Mouse (Mus musculus): ENCODE results near the gene Ccr6.
A peak's percentile ranks its signal among the peaks of the same experiment; 100 is the strongest.

Gene Ccr6

GRCm38 (mm10) chr17:8233618-8234214, 2.1 kb upstream of the Ccr6 start:
- DNase-seq (ENCODE audit: extremely low spot score, low read depth, low spot score): no peak

GRCm38 (mm10) chr17:8234537-8234936, 1.3 kb upstream of the Ccr6 start:
- DNase-seq (ENCODE audit: extremely low spot score, low read depth, low spot score): no peak

DNA sequence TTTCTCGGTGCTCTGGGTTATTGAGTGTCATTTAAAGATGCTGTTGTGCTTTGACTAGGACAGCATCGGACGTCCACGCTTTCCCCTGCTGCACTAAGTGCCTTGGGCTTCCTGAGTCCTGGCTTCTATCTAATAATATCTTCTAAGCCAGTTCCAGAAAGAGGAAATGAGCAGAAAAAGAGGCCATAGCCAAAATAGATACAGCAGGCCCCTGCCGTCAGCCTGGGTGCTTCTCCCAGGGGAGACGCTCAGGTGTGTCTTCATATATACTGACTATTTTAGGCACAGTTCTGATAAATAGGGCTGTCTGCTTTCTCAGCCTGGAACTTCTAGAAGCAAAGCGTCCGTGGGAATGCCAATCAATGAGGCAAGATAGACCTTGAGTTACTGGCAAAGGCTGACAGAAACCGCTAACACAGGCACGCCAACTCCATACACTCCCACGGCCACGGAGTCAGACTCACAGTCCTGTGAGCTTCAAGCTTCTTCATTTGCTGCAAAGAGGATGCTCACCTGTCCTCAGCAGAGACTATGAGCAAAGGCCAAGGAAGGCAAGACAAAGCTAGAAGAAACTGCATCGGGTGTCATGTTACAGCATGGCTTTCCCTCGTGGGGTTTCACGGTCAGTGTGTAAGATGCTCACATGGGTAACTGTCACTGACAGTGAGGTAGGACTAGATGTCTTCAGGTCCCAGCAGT, 2.3 kb downstream of the Ccr6 start:
- DNase-seq (ENCODE audit: extremely low spot score, low read depth, low spot score): no peak

- DNase-seq (ENCODE audit: extremely low spot score, low read depth, low spot score): no peak
Measured at GRCm38 (mm10) chr17:8239561-8239960, 3.7 kb downstream of the Ccr6 start.

- DNase-seq (ENCODE audit: extremely low spot score, low read depth, low spot score): no peak
Measured at GRCm38 (mm10) chr17:8240517-8240916, 4.7 kb downstream of the Ccr6 start.

- no peak for DNase-seq (ENCODE audit: extremely low spot score, low read depth, low spot score)
Measured at GRCm38 (mm10) chr17:8241645-8242044, 5.8 kb downstream of the Ccr6 start.

GRCm38 (mm10) chr17:8242186-8242585, 6.3 kb downstream of the Ccr6 start:
- no peak for DNase-seq (ENCODE audit: extremely low spot score, low read depth, low spot score)

DNA sequence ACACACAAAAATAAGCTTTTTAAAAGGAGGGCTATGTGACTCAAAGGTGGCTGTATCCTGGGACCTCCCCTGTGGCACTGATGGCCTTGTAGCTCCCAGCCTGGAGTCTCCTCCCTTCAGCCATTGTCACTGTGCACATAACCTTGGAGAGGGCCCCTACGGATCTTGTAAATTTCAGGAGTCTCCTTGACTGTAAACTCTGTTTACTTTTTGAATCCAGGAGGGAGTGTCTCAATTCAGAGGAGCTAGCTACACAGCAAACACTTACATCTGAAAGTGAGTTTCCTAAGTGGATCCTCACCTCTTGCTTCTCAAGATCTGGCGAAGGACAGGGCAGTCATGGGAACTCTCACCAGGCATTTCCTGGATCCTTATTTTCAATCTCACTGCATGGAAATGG, 8.3 kb downstream of the Ccr6 start:
- no peak for DNase-seq (ENCODE audit: extremely low spot score, low read depth, low spot score)

DNA sequence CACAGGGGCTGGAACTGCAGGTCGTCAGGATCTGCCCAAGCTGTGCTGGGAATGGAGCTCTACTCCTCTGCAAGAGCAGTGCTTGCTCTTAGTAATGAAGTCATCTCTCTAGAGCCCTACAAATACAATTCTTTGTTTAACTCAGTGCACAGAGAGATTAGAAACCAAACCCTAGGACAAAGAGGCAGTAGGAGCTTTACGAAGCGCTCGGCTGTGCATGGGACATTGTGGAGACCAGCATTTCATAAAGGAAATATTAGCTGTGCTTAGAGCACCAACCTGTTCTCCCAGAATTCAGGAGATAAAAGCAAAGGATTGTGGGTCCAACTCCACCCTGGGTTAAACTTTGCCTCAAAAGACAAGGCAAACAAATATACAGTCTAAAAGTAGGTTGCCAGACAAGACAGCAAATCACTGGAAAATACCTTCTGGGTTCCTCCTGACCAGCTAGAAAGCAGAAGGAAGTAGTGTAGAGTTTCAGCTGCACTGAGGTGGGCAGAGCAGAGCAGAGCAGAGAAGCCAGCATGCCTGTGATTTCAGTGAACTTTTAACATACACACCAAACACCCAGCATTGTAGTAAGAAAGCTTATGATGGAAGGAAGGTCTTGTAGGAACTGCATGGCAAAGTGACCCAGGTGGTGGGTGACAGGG, 10.4 kb downstream of the Ccr6 start:
- no peak for DNase-seq (ENCODE audit: extremely low spot score, low read depth, low spot score)

GRCm38 (mm10) chr17:8251704-8252103, 15.9 kb downstream of the Ccr6 start:
- DNase-seq (ENCODE audit: extremely low spot score, low read depth, low spot score): no peak

- DNase-seq (ENCODE audit: extremely low spot score, low read depth, low spot score): no peak
Measured at GRCm38 (mm10) chr17:8254268-8254667, 18.4 kb downstream of the Ccr6 start.

DNA sequence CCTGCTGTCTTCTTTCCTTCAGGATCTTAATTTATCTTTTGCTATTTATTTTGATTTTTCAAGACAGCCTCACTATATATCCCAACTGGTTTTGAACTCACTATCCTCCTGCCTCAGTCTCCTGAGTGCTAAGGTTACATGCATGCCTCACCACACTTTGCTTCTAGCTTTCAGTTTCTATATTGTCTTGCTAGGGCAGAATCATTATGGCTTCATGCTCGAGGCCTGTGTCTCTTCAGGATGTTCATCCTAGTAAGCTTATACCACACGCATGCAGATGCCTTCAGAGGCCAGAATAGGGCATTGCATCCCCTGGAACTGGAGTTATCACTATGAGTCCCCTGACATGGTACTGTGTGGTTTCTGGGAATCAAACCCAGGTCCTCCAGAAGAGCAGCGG, 19.1 kb downstream of the Ccr6 start:
- DNase-seq (ENCODE audit: extremely low spot score, low read depth, low spot score): no peak

GRCm38 (mm10) chr17:8255583-8255982, 19.7 kb downstream of the Ccr6 start:
- DNase-seq (ENCODE audit: extremely low spot score, low read depth, low spot score): no peak

GRCm38 (mm10) chr17:8256982-8257381, 21.1 kb downstream of the Ccr6 start:
- no peak for DNase-seq (ENCODE audit: extremely low spot score, low read depth, low spot score)

- DNase-seq (ENCODE audit: extremely low spot score, low read depth, low spot score): peak; percentile 37
Measured at GRCm38 (mm10) chr17:8264638-8265037, 28.8 kb downstream of the Ccr6 start.

- no peak for DNase-seq (ENCODE audit: extremely low spot score, low read depth, low spot score)
Measured at GRCm38 (mm10) chr17:8272054-8272749, 36.4 kb downstream of the Ccr6 start.

- no peak for DNase-seq (ENCODE audit: extremely low spot score, low read depth, low spot score)
Measured at GRCm38 (mm10) chr17:8272951-8273350, 37.1 kb downstream of the Ccr6 start.

GRCm38 (mm10) chr17:8276071-8276470, 40.2 kb downstream of the Ccr6 start:
- DNase-seq (ENCODE audit: extremely low spot score, low read depth, low spot score): no peak

DNA sequence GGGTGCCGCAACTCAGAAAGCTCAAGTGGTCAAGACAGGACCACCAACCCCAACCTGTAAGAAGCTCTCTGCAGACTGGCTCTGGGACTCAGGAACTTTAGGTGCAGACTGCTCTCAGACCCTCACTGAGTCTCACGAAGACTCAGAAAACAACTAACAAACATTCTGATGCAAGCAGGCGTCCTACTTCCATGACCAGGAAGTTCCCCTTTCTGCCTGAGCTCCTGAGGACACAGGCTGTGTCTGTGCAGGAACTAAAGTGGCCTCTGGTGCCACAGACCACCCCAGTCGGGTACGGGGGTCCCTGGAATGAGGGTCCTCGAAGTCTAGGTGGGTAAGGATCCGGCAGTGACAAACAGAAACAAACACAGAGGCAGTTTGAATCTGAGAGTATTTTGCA, 40.8 kb downstream of the Ccr6 start:
- DNase-seq (ENCODE audit: extremely low spot score, low read depth, low spot score): no peak

DNA sequence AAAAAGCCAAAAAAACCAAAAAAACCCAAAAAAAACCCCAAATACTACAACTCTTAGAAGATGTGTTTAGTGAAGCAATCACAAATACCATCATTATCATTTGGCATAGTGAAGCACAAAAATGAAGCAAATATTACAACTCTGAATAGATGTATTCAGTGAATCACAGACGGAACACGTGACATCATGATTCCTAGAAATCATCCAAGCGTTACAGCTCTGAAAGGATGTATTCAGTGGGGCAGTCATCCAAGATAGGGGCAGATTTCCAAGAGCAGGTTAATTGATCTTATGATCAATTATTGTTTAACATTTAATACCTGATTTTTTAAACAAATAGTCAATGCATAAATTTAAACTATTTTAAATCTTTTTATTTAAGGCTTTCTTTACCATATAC, 41.4 kb downstream of the Ccr6 start:
- no peak for DNase-seq (ENCODE audit: extremely low spot score, low read depth, low spot score)

GRCm38 (mm10) chr17:8278356-8278755, 42.5 kb downstream of the Ccr6 start:
- no peak for DNase-seq (ENCODE audit: extremely low spot score, low read depth, low spot score)

Measured in hindlimb bud, embryonic 11.5 days (tissue).